Mouse (Mus musculus): Measurements from ENCODE around the gene Tmem56. TPM values are rescaled to one million over a fixed set of nuclear protein-coding genes. Genes with fewer than 3 reads are reported as not detected.
A peak's percentile ranks its signal among the peaks of the same experiment; 100 is the strongest.

Gene Tmem56
- total and polyA plus RNA-seq, 2 experiments from 2014 or later, result 3.9 to 15.5 TPM

GRCm38 (mm10) chr3:121161661-121162060 is 121.2 kb downstream of the Tmem56 start:
- ATAC-seq (no peak), DNase-seq (no peak)
- no peak overlapping the region for H3K9ac ChIP-seq
- no peak overlapping the region for H3K4me2 ChIP-seq (ENCODE audit: low read depth)
- H3K27me3 ChIP-seq (ENCODE audit: insufficient read depth, low read length), result no peaks in the 10 kb centered on the region
- no peaks in the 10 kb centered on the region for H3K9me3 ChIP-seq (ENCODE audit: low read length)
- H3K27ac ChIP-seq (ENCODE audit: low read depth, low read length), result no peak overlapping the region
- H3K4me1 ChIP-seq (ENCODE audit: insufficient read depth), result 0 out of 2 replicates have a peak, but pooled peaks cover 12% of the 10 kb centered on the region
- TF ChIP-seq CTCF (IDR thresholded peaks at IDR 0.05; ENCODE audit: low read depth), result peak; percentile 44
- H3K4me3 ChIP-seq (ENCODE audit: low read depth, low read length), result no peak overlapping the region
- no peaks in the 10 kb centered on the region for H3K36me3 ChIP-seq (ENCODE audit: insufficient read depth)
- 54% methylated on average over 2 of the region's 2 CpGs for WGBS

- no peak for TF ChIP-seq CTCF (IDR thresholded peaks at IDR 0.05; ENCODE audit: low read depth)
- 59% methylated on average over 4 of the region's 4 CpGs for WGBS
- ATAC-seq, result no peak
Measured at GRCm38 (mm10) chr3:121160424-121160823, 122.5 kb downstream of the Tmem56 start.

GRCm38 (mm10) chr3:121159566-121159965 is 123.3 kb downstream of the Tmem56 start:
- 0 out of 2 replicates have a peak, but pooled peaks cover 12% of the 10 kb centered on the region for H3K4me1 ChIP-seq (ENCODE audit: insufficient read depth)
- 0 out of 2 replicates have a peak overlapping the region, but pooled peaks have one; percentile 55 for H3K27ac ChIP-seq (ENCODE audit: low read depth, low read length)
- peak; percentile 41 for TF ChIP-seq CTCF (IDR thresholded peaks at IDR 0.05; ENCODE audit: low read depth)
- no peak overlapping the region for H3K9ac ChIP-seq
- no peaks in the 10 kb centered on the region for H3K27me3 ChIP-seq (ENCODE audit: insufficient read depth, low read length)
- ATAC-seq, result 0 out of 2 replicates have a peak, but pooled peaks have one; percentile 16
- no peaks in the 10 kb centered on the region for H3K36me3 ChIP-seq (ENCODE audit: insufficient read depth)
- H3K4me2 ChIP-seq (ENCODE audit: low read depth), result no peak overlapping the region; the same call in 1 of the 2 replicates
- WGBS, result 50% methylated on average over 10 of the region's 10 CpGs
- peak; percentile 19 for DNase-seq
- H3K4me3 ChIP-seq (ENCODE audit: low read depth, low read length), result no peak overlapping the region
- no peaks in the 10 kb centered on the region for H3K9me3 ChIP-seq (ENCODE audit: low read length)

More at GRCm38 (mm10) chr3:121160424-121160823, 122.5 kb downstream of the Tmem56 start:
- Histone ChIP-seq H3K27me3 (ENCODE audit: insufficient read depth, low read length) (no peaks in the 10 kb centered on the region), H3K4me2 (ENCODE audit: low read depth) (no peak overlapping the region), H3K27ac (ENCODE audit: low read depth, low read length) (no peak overlapping the region), H3K9me3 (ENCODE audit: low read length) (no peaks in the 10 kb centered on the region), H3K4me3 (ENCODE audit: low read depth, low read length) (no peak overlapping the region), H3K36me3 (ENCODE audit: insufficient read depth) (no peaks in the 10 kb centered on the region), H3K9ac (no peak overlapping the region), H3K4me1 (ENCODE audit: insufficient read depth) (0 out of 2 replicates have a peak, but pooled peaks cover 12% of the 10 kb centered on the region)
- no peak for DNase-seq

- Histone ChIP-seq H3K36me3 (ENCODE audit: insufficient read depth) (no peaks in the 10 kb centered on the region), H3K9ac (no peak overlapping the region), H3K4me3 (ENCODE audit: low read depth, low read length) (peak overlapping the region; percentile 21; the same call in 1 of the 2 replicates), H3K4me1 (ENCODE audit: insufficient read depth) (0 out of 2 replicates have a peak, but pooled peaks cover 12% of the 10 kb centered on the region), H3K4me2 (ENCODE audit: low read depth) (peak overlapping the region; percentile 29; the same call in 1 of the 2 replicates), H3K9me3 (ENCODE audit: low read length) (no peaks in the 10 kb centered on the region), H3K27ac (ENCODE audit: low read depth, low read length) (0 out of 2 replicates have a peak overlapping the region, but pooled peaks have one; percentile 55), H3K27me3 (ENCODE audit: insufficient read depth, low read length) (no peaks in the 10 kb centered on the region)
- DNase-seq (peak; percentile 48), ATAC-seq (0 out of 2 replicates have a peak, but pooled peaks have one; percentile 12)
- no peak for TF ChIP-seq CTCF (IDR thresholded peaks at IDR 0.05; ENCODE audit: low read depth)
- 53% methylated on average over 16 of the region's 16 CpGs for WGBS
Measured at GRCm38 (mm10) chr3:121158901-121159351, 124.0 kb downstream of the Tmem56 start.

- peak; percentile 11; the same call in 1 of the 2 replicates for TF ChIP-seq CTCF (IDR thresholded peaks at IDR 0.05; ENCODE audit: low read depth)
- H3K4me3 ChIP-seq (ENCODE audit: low read depth, low read length), result no peak overlapping the region; the same call in 1 of the 2 replicates
- WGBS, result 53% methylated on average over 10 of the region's 10 CpGs
Measured at GRCm38 (mm10) chr3:121157546-121158330, 125.2 kb downstream of the Tmem56 start.

GRCm38 (mm10) chr3:121156451-121157186 is 126.3 kb downstream of the Tmem56 start:
- 31% methylated on average over 11 of the region's 11 CpGs for WGBS
- H3K36me3 ChIP-seq (ENCODE audit: insufficient read depth), result no peaks in the 10 kb centered on the region
- no peak for TF ChIP-seq CTCF (IDR thresholded peaks at IDR 0.05; ENCODE audit: low read depth)
- peak overlapping the region; percentile 20; the same call in 1 of the 2 replicates for H3K4me3 ChIP-seq (ENCODE audit: low read depth, low read length)
- H3K9me3 ChIP-seq (ENCODE audit: low read length), result no peaks in the 10 kb centered on the region
- peak; percentile 58; the same call in 1 of the 2 replicates for ATAC-seq
- 0 out of 2 replicates have a peak, but pooled peaks cover 12% of the 10 kb centered on the region for H3K4me1 ChIP-seq (ENCODE audit: insufficient read depth)
- H3K4me2 ChIP-seq (ENCODE audit: low read depth), result peak overlapping the region; percentile 40
- 0 out of 2 replicates have a peak overlapping the region, but pooled peaks have one; percentile 14 for H3K9ac ChIP-seq
- H3K27ac ChIP-seq (ENCODE audit: low read depth, low read length), result peak overlapping the region; percentile 74
- no peaks in the 10 kb centered on the region for H3K27me3 ChIP-seq (ENCODE audit: insufficient read depth, low read length)
- peak; percentile 49 for DNase-seq

More at GRCm38 (mm10) chr3:121157546-121158330, 125.2 kb downstream of the Tmem56 start:
- Histone ChIP-seq H3K27me3 (ENCODE audit: insufficient read depth, low read length) (no peaks in the 10 kb centered on the region), H3K9ac (0 out of 2 replicates have a peak overlapping the region, but pooled peaks have one; percentile 18), H3K9me3 (ENCODE audit: low read length) (no peaks in the 10 kb centered on the region), H3K4me1 (ENCODE audit: insufficient read depth) (0 out of 2 replicates have a peak, but pooled peaks cover 12% of the 10 kb centered on the region), H3K4me2 (ENCODE audit: low read depth) (peak overlapping the region; percentile 34), H3K36me3 (ENCODE audit: insufficient read depth) (no peaks in the 10 kb centered on the region), H3K27ac (ENCODE audit: low read depth, low read length) (peak overlapping the region; percentile 45)
- ATAC-seq (no peak), DNase-seq (peak; percentile 40)

Data from forebrain, postnatal 0 days (tissue).